Mouse (Mus musculus): ENCODE data around the gene Nxph4.
A peak's percentile ranks its signal among the peaks of the same experiment; 100 is the strongest.

Nxph4 gene

DNA sequence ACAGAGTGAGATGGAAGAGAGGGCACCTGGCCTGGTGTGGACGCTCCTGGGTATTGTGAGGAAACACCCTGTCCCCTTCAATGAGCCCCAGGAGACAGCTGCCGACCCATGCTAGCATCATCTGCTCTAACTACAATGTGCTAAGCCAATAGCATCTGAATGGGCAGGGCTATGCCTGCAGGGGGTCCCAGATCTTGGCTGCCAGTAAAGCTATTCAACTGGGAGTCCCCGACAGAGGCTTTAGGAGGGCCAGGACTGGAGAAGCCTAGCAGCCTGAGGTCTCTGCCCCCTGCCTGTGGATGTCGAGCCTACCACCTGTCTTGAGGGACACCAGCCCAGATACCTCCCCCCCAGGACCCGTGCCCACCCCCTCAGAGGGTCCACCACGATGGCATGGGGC lies 8.4 kb upstream of the Nxph4 start:
- no peak for DNase-seq (ENCODE audit: low read depth, low spot score)

GRCm38 (mm10) chr10:127542084-127542483 lies 7.7 kb upstream of the Nxph4 start:
- no peak for DNase-seq (ENCODE audit: low read depth, low spot score)

- DNase-seq (ENCODE audit: low read depth, low spot score): no peak
Measured at GRCm38 (mm10) chr10:127541510-127541909, 7.2 kb upstream of the Nxph4 start.

DNA sequence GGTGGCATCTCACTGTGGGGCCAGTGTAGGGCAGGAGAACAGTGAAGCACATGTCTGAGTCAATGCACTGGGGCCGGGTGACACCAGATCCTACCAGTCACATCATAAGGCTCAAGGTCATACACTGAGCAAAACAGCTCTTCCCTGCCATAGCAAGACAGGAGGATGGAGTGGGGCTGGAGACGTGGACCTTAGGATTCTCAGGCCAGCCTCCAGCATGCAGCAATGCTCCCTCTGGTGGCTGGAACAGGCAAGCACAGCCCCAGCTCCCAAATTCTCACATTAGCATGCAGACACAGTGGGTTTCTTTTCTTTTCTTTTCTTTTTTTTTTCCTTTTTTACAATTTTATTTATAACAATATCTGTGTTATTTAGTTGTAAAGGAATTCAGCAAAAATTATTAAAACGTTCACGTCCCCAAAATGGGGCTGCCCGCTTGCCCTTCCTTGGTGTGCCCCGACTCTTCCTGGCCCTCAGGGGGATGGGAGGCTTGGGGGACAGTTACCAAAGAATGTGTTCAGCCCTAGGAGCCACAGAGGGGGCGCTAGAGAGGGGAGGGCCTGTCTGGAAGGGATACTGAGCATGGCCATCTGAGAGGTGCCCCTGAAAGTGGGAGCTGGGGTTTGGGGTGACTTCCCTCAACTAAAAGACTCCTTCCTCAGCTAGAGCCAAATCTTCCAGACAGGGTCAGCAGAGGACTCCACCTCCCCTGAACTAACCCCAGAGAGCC lies 3.7 kb upstream of the Nxph4 start:
- DNase-seq (ENCODE audit: low read depth, low spot score): peak; percentile 85

- DNase-seq (ENCODE audit: low read depth, low spot score): peak; percentile 80
Measured at GRCm38 (mm10) chr10:127536586-127537314, 2.4 kb upstream of the Nxph4 start.

- DNase-seq (ENCODE audit: low read depth, low spot score): no peak
Measured at GRCm38 (mm10) chr10:127534929-127535384, 598 bp upstream of the Nxph4 start.

GRCm38 (mm10) chr10:127531548-127531947 lies 2.8 kb downstream of the Nxph4 start:
- DNase-seq (ENCODE audit: low read depth, low spot score): no peak

DNA sequence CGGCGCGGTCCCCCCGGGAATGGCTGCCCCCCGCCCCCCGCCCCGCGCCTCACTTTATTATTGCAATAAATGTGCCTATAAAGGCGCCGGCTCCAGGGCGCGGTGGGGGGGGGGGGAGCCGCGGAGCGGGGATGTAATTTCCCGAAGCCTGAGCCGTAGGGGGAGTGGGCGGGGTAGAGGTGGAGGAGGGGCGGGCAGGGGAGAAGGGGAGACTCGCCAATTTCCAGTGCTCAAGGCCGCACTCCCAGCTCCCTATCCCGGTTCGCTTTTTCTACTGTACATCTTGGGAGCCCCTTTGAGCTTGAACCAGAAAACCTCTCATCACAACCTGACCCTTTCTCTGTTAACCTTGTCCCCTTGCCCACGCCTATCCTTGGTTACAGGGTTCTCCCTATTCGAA lies 3.4 kb downstream of the Nxph4 start:
- no peak for DNase-seq (ENCODE audit: low read depth, low spot score)

GRCm38 (mm10) chr10:127527481-127527880 lies 6.9 kb downstream of the Nxph4 start:
- no peak for DNase-seq (ENCODE audit: low read depth, low spot score)

DNA sequence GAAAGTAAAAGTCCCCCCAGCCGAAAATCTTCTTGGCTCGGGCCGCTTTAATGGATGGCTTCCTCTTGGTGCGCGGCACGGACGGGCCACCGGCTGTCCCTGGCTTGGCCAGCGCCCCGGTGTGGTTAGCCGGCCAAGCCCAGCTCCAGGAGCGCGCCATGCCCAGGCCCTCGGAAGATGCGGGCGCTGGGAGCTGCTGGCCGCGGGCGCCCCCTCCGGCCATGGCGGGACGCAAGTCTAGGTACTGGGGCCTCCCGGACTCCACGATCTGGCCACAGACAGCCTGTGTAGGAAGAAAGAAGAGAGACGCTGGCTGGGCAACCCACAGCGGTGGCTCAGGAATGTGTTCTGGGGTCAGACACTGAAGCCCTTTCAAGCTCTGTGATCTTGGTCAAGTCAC lies 7.7 kb downstream of the Nxph4 start:
- no peak for DNase-seq (ENCODE audit: low read depth, low spot score)

- no peak for DNase-seq (ENCODE audit: low read depth, low spot score)
Measured at GRCm38 (mm10) chr10:127526048-127526447, 8.3 kb downstream of the Nxph4 start.

DNA sequence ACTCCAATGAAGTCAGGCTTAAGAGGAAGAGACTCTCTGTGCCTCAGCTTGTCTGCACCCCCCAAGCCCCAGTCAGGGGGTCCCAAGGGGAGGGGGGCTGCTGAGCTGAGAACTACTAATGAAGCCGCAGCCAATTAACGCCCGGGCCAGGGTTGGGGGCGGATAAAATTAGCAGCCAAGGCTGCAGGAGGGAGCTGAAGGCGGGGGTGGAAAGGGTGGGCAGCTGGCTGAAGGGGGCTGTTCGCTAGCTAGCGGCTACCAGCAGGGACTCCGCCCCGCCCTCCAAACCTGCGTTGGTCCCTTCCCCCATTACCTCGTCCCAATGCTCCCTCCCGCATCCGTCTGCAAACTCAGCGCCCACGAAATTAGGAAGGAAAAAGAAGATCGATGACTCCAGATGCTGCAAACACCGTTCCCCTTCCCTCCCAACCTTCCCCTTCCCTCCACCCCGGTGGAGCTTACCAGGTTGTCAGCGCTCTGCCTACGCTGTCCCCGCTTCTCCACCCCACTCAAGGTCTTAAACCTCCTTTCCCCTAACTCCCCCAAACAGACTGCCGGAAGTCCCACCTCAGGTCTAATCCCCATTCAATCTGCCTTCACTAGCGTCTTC lies 9.6 kb downstream of the Nxph4 start:
- DNase-seq (ENCODE audit: low read depth, low spot score): no peak

GRCm38 (mm10) chr10:127522088-127522581 lies 12.2 kb downstream of the Nxph4 start, which contains the start of gene Shmt2:
Gene Shmt2 (minus strand): TSS chr10:127522444.
- DNase-seq (ENCODE audit: low read depth, low spot score): peak; percentile 96

DNA sequence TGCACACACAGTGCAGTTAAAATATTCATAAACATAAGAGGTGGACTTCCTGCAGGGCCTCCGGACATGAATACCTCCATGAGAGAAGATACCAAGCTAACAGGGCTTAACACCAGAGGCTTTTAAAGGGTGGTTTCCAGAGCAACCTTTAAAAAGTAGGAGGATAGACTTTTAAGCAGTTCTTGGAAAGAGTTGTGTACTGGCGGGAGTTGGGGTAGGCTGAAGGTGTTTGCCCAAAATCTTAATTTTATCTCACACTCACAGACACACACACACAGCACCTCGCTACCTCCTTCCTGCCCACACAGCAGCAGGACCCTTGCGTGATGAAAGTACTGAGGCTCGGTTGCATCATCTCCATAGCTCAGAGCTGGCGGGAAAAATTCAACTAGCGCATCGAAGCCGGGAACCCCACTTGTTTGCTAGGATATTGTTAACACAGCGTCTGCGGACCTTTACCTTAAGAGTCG lies 12.7 kb downstream of the Nxph4 start:
- no peak for DNase-seq (ENCODE audit: low read depth, low spot score)

- DNase-seq (ENCODE audit: low read depth, low spot score): no peak
Measured at GRCm38 (mm10) chr10:127520714-127521357, 13.5 kb downstream of the Nxph4 start.

GRCm38 (mm10) chr10:127519903-127520713 lies 14.3 kb downstream of the Nxph4 start:
- DNase-seq (ENCODE audit: low read depth, low spot score): no peak

DNA sequence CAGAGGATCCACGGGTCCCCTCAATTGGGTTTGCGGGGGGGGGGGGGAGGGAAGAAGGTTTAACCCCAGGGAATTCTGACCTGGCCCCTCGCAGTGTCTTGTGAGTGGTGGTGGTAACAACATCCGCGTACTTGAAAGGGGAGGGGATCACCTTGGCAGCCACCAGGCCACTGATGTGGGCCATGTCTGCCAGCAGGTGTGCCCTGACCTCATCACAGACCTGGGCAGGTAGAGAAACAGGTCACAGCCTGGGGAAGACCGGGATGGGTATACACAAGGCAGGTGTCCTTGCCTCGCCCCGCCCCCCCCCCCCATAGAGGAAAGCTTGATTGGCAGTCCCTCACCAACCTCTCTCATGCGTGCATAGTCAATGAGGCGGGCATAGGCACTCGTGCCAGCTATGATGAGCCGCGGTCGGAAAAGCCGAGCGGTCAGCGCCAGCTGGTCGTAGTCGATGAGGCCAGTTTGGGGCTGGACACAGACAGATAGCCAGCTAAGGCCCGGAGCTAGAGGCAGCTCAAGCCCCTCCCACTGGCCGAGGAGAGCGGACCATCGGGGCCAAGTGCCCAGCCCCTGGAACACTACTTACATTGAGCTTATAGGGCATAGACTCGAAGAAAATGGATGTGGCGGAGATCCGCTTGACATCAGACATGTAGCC lies 15.2 kb downstream of the Nxph4 start:
- DNase-seq (ENCODE audit: low read depth, low spot score): no peak

- DNase-seq (ENCODE audit: low read depth, low spot score): no peak
Measured at GRCm38 (mm10) chr10:127517941-127518340, 16.4 kb downstream of the Nxph4 start.

GRCm38 (mm10) chr10:127516576-127517260 lies 17.6 kb downstream of the Nxph4 start:
- peak; percentile 77 for DNase-seq (ENCODE audit: low read depth, low spot score)

GRCm38 (mm10) chr10:127515983-127516459 lies 18.3 kb downstream of the Nxph4 start:
- DNase-seq (ENCODE audit: low read depth, low spot score): no peak
